Mouse (Mus musculus) liver, embryonic 16.5 days (tissue): ENCODE results near the gene Olfr1339. TPM values are rescaled to one million over a fixed set of nuclear protein-coding genes. Genes with fewer than 3 reads are reported as not detected.

ENCODE experiments used
- ATAC-seq: fragments of 200-750 bp; cut with Nextera tagmentation; 2 replicates; pipeline ENCODE4 v1.8.0; 2017; ENCODE audit warnings: low read depth, mild to moderate bottlenecking, moderate number of reproducible peaks, moderate library complexity
- H3K27ac ChIP-seq: fragments of 300-500 bp; sonication (generic); 2 replicates; pipeline ENCODE4 v1.5.1; 2014; ENCODE audit warnings: mild to moderate bottlenecking, low read length
- H3K27me3 ChIP-seq: fragments of 300-500 bp; sonication (generic); 2 replicates; pipeline ENCODE4 v1.6.1; 2014; ENCODE audit warnings: low read depth, low read length, mixed read lengths; ENCODE audit not compliant: control insufficient read depth, insufficient read depth
- H3K36me3 ChIP-seq: fragments of 300-500 bp; sonication (generic); 2 replicates; pipeline ENCODE4 v1.6.1; 2014; ENCODE audit warnings: mild to moderate bottlenecking; ENCODE audit not compliant: control insufficient read depth, insufficient read depth
- H3K4me1 ChIP-seq: fragments of 300-500 bp; sonication (generic); 2 replicates; pipeline ENCODE4 v1.6.1; 2014; ENCODE audit warnings: low read depth, low read length, mixed read lengths; ENCODE audit not compliant: control insufficient read depth
- H3K4me2 ChIP-seq: fragments of 300-500 bp; sonication (generic); 2 replicates; pipeline ENCODE4 v1.6.1; 2014; ENCODE audit warnings: low read depth, low read length, mixed read lengths
- H3K4me3 ChIP-seq: fragments of 300-500 bp; sonication (generic); 2 replicates; pipeline ENCODE4 v1.5.1; 2014; ENCODE audit warnings: low read depth, mild to moderate bottlenecking, low read length
- H3K9ac ChIP-seq: fragments of 300-500 bp; sonication (generic); 2 replicates; pipeline ENCODE4 v1.6.1; 2014; ENCODE audit warnings: low read depth, low read length
- H3K9me3 ChIP-seq: fragments of 300-500 bp; sonication (generic); replicated peaks from 2 replicates; pipeline ENCODE4 v1.6.1; 2016; ENCODE audit warnings: low read length; ENCODE audit not compliant: control insufficient read depth
- WGBS: fragments of 180-500 bp; shearing (Covaris S2); extraction: QIAGEN DNeasy Blood & Tissue Kit; methylation state at CpG from one replicate; pipeline ENCODE4 v1.1.7; 2014; ENCODE audit not compliant: insufficient replicate concordance; 5-methylcytosine and 5-hydroxymethylcytosine counted together
- polyA plus RNA-seq: library from polyadenylated mRNA; unstranded; fragments of >200 nt; fragmentation: Nextera tagmentation; extraction: Ambion mirVana; gene quantifications from 2 replicates; pipeline ENCODE4 v1.2.1, GENCODE M21; 2015

Olfr1339 gene
- polyA plus RNA-seq, 1 experiment from 2014 or later: not detected

- no peak overlapping the region for H3K27ac ChIP-seq
- H3K27me3 ChIP-seq: peaks cover 7% of the 10 kb centered on the region
- ATAC-seq: no peak
- H3K4me1 ChIP-seq: no peaks in the 10 kb centered on the region
- no peak overlapping the region for H3K9ac ChIP-seq
- no peaks in the 10 kb centered on the region for H3K9me3 ChIP-seq
- no peak overlapping the region for H3K4me3 ChIP-seq
- no peak overlapping the region for H3K4me2 ChIP-seq
- 30% methylated on average over 3 of the region's 3 CpGs for WGBS
- H3K36me3 ChIP-seq: no peaks in the 10 kb centered on the region
These were observed 7.6 kb downstream of the Olfr1339 start for GRCm38 (mm10) chr4:118739574-118739973.

DNA sequence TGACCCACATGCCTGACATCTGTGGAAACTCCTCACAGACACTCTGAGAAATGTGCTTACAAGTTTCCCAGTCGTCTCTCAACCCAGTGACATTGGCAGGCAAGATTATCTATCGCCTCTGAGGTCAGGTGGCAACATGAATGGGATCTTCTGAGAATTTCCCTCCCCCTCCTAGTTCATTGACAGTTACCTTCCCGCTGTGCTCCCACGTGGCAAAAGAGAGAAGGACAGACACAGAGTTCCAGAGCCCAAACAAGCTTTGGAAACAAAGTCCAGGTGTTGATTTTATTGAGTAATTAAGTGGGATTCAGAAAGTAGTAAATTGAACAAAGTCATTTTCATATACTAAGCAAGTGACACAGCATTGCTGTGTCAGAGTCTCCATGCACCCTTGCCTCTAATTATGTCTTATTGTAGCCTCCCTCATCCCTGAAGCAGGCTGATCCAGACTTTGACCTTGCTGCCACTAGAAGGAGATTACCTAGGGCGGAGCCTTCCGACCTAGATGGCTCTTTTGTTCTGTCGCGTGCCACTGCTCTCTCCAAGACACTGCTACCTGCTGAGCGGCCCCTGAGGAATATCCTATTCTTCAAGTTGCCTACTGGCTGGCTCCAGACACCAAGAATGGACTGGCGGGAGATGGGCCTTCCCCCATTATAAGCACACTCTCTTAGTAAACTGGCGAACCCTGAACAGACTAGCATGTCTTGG, 9.2 kb downstream of the Olfr1339 start:
- Histone ChIP-seq H3K27me3 (peaks cover 7% of the 10 kb centered on the region), H3K4me1 (no peaks in the 10 kb centered on the region), H3K27ac (no peak overlapping the region), H3K9ac (no peak overlapping the region), H3K9me3 (no peaks in the 10 kb centered on the region), H3K4me3 (no peak overlapping the region), H3K4me2 (no peak overlapping the region), H3K36me3 (no peaks in the 10 kb centered on the region)
- ATAC-seq: no peak
- 9% methylated on average over 11 of the region's 11 CpGs for WGBS

DNA sequence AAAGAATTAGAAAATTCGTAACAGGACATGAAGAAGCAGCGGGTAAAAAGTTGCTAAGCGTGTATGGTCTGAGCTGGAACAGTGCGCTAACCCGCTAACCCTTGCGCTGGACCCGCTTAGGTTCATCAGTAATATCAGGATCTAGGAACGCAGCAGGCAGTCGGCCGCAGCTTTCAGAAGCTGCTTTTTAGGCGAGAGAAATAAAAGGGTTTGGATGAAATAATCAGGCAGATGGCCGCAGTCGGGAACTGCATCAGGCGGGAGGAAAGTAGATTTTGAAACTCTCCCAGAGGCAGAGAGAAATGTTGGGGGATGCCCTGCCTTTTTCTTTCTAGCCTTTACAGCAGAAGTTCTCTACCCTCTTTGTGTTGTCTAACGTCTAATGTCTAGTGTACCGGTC, 9.9 kb downstream of the Olfr1339 start:
- H3K4me1 ChIP-seq: no peaks in the 10 kb centered on the region
- no peak overlapping the region for H3K27ac ChIP-seq
- H3K4me3 ChIP-seq: no peak overlapping the region
- H3K4me2 ChIP-seq: no peak overlapping the region
- WGBS: 15% methylated on average over 16 of the region's 16 CpGs
- no peak for ATAC-seq
- no peaks in the 10 kb centered on the region for H3K9me3 ChIP-seq
- no peak overlapping the region for H3K9ac ChIP-seq
- no peaks in the 10 kb centered on the region for H3K36me3 ChIP-seq
- H3K27me3 ChIP-seq: peaks cover 7% of the 10 kb centered on the region

DNA sequence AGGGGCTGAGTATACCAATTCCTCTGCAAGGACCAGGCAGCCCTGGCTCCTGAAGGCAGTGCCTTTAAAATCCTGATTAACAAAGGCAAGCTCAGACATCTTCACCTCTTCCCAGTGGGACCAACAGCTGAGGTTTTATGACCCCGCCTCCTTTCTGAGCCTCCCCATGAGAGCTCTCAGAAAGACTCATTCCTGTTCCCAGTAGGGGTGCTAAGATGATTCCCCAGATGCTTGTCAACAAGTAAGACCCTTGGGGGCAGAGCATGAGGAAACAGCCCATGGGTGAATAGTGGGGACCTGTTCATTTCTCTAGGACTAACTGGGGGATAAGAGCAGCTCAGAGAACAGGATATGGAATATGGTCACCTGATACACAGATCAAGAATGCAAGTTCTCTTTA, 26.7 kb downstream of the Olfr1339 start, which contains the start of gene Olfr1338:
TSS of gene Olfr1338 (minus strand) at position 101 of the 400 bp plus-strand sequence.
- Histone ChIP-seq H3K9me3 (no peaks in the 10 kb centered on the region), H3K4me1 (no peaks in the 10 kb centered on the region), H3K27ac (no peak within 1 kb of the TSS), H3K27me3 (no peaks in the 10 kb centered on the region), H3K36me3 (no peaks in the 10 kb centered on the region), H3K4me3 (no peak within 1 kb of the TSS), H3K9ac (no peak within 1 kb of the TSS), H3K4me2 (no peak within 1 kb of the TSS)
- no peak for ATAC-seq
- WGBS: 46% methylated on average over 1 of the region's 1 CpGs

DNA sequence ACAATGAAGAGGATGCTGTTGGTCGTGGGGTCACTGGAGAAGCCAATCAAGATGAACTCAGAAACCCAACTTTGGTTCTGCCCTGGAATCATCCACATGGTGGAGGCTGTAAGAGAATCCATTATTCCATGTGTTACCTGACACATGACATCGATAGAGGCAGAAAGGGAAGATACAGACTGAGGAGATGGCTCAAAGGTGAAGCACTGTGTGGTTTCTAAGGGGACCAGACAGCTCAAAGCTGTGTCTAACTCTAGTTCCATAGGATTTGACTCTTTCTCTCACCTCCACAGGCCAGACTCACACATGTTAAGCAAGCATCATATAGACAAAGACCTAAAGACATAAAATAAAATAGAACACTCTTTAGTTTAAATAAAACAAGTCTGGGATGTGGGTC, 50.5 kb downstream of the Olfr1339 start, which contains the start of gene Olfr1337:
TSS of gene Olfr1337 (minus strand) at position 101 of the 400 bp plus-strand sequence.
- H3K27ac ChIP-seq: no peak within 1 kb of the TSS
- no peaks in the 10 kb centered on the region for H3K27me3 ChIP-seq
- no peaks in the 10 kb centered on the region for H3K9me3 ChIP-seq
- no peak for ATAC-seq
- H3K4me1 ChIP-seq: no peaks in the 10 kb centered on the region
- H3K4me3 ChIP-seq: no peak within 1 kb of the TSS
- no peak within 1 kb of the TSS for H3K9ac ChIP-seq
- H3K4me2 ChIP-seq: no peak within 1 kb of the TSS
- WGBS: 36% methylated on average over 2 of the region's 2 CpGs
- no peaks in the 10 kb centered on the region for H3K36me3 ChIP-seq

Other genes starting within 250 kb of the Olfr1339 start
- gene Tie1, start 242.1 kb upstream of the Olfr1339 start, polyA plus RNA-seq: 7.3 and 7.9 TPM in 2 replicates
- 6.3 and 8.8 TPM in 2 replicates for gene 2610528J11Rik, start 205.2 kb upstream of the Olfr1339 start, polyA plus RNA-seq
- gene Tmem125, start 188.1 kb upstream of the Olfr1339 start, polyA plus RNA-seq: 2.7 and 3.2 TPM in 2 replicates
- 0.74 and 0.91 TPM in 2 replicates for gene Cfap57, start 111.4 kb upstream of the Olfr1339 start, polyA plus RNA-seq
- gene Ebna1bp2, start 111.4 kb upstream of the Olfr1339 start, polyA plus RNA-seq: 55.9 and 58.3 TPM in 2 replicates
- gene Olfr62, start 73.2 kb upstream of the Olfr1339 start, polyA plus RNA-seq: not detected in 2 replicates
- not detected in 2 replicates for gene Olfr1342, start 39.4 kb upstream of the Olfr1339 start, polyA plus RNA-seq
- not detected in 2 replicates for gene Olfr1341, start 28.7 kb upstream of the Olfr1339 start, polyA plus RNA-seq
- not detected in 2 replicates for gene Olfr1340, start 12.0 kb upstream of the Olfr1339 start, polyA plus RNA-seq
- not detected in 2 replicates for gene Olfr1338, start 26.6 kb downstream of the Olfr1339 start, polyA plus RNA-seq
- not detected in 2 replicates for gene Olfr1337, start 50.4 kb downstream of the Olfr1339 start, polyA plus RNA-seq
- gene Olfr1335, start 77.8 kb downstream of the Olfr1339 start, polyA plus RNA-seq: not detected in 2 replicates
- gene Olfr1333, start 104.1 kb downstream of the Olfr1339 start, polyA plus RNA-seq: not detected in 2 replicates
- not detected in 2 replicates for gene Olfr1331, start 132.5 kb downstream of the Olfr1339 start, polyA plus RNA-seq
- 0.04 TPM in 1 of 2 replicates, not detected in the other for gene Olfr1330, start 156.4 kb downstream of the Olfr1339 start, polyA plus RNA-seq
- gene Olfr1329, start 185.3 kb downstream of the Olfr1339 start, polyA plus RNA-seq: not detected in 2 replicates
- gene Olfr1328, start 206.4 kb downstream of the Olfr1339 start, polyA plus RNA-seq: not detected in 2 replicates
- gene Lao1, start 229.4 kb downstream of the Olfr1339 start, polyA plus RNA-seq: not detected in 2 replicates